Mouse (Mus musculus) right cerebral cortex, postnatal 4 days (tissue): Measurements from ENCODE around the gene Casz1.

Experiments used
- DNase-seq: peaks from one replicate; pipeline ENCODE4 v3.0.0-alpha.2; 2022

The Casz1 gene

DNA sequence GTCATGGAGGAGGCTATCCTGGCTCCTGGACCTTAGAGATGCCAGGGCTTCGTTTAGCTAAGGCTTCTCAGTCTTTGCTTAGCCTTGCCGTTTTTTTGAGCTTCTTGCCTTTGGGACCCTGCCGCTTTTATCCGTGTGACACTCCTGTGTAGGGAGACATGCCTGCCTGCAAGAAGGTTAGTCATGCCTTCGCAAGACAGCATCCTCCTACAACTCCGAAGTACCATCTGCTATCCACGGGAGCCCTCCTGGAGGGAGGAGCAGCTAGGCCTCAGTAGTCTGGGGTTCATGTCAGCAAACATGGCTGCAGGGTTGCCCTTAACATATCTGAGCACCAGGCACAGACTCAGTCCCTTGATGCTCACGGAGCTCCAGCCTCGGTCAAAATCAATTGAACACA is 43.4 kb downstream of the Casz1 start:
- DNase-seq = no peak

DNA sequence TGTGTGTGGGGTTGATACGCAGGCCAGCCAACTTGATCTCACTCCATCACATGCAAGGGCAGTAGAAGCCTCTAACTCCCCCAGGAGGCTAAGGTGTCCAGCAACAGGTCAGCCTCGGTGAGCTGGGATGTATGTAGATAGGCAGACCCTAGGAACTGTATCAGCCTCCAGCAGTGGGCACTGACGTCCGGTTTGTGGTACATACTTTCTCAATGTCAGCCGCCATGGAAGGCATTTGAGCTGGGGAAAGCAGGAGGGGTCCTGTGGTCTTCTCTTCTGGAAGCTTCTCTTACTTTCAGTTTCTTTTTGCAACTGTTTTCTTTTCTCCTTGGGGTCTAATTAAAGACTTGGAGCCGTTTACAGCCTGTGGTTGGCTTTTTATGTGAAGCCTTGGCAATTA is 45.2 kb downstream of the Casz1 start:
- no peak for DNase-seq

DNA sequence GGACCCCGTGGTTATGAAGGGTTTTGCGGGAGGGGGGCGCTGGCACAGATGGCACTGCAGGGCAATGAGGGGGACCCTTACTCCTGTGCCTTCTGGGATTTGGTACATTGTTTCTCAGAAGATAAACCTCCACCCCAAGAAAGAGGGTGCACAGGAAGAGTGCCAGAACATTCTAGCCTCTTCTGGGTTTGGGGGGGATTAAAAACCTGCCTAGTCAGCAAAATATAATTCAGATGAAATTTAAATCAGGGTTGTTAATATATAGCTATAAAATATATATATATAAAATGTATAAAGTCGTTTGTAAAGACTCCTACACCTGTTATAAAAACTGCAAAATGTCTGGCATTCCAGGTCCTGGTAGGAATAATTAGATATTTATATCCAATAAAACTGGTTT is 48.8 kb downstream of the Casz1 start:
- DNase-seq = no peak

DNA sequence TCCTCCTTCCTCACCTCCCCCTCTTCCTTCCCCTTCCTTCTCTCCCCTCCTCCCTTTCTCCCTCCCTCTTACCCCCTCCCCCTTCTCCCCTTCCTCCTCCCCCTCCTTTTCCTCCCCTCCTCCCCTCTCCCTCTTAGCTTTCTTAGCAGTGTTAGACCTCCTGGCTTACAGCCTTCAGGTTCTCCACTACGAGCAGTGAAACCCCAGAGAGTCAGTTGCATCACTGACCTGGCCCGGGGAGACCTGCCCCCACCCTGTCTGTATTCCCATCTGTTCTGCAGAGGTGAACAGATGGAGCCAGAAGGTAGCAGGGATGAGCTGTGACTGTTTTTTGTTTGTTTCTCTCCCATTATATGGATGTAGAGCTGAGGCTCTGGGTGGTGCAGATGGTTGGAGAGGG is 49.9 kb downstream of the Casz1 start:
- no peak for DNase-seq

DNA sequence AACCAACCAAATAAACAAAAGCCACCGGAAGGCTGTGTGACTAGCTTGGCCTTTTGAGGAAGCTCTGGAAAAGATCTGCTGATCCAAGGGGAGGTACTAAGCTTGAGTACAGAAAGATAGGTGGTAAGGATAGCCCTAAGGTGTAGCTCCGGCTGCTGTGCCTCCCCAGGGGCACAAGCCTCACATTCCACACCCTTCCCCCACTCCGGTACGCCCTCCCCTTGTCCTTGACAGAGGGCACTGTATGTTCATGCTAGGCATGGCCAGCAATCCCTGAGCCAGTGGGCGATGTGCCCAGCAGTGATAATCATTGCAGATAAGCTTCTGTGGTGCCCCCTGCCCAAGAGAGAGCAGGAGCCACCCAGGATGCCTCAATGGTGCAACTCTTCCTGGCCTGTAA is 51.3 kb downstream of the Casz1 start:
- DNase-seq = peak; percentile 23

DNA sequence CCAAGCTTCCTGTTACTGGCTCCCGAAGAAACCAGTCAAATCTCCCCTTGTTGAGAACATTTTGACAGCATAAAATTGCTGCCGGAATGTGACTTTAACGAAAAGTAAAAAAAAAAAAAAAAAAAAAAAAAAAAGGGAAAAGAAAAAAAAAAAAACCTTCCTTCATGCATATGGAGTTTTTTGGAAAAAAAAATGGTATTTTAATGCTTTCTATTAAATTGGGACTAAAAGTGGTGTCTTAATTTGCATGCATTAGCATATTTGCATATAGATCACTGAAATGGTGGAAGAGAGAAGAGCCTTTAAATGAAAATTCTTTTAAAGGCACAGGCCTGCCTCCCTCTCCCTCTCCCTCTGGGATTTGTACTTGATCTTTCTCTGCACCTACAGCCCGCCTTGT is 52.0 kb downstream of the Casz1 start:
- no peak for DNase-seq

DNA sequence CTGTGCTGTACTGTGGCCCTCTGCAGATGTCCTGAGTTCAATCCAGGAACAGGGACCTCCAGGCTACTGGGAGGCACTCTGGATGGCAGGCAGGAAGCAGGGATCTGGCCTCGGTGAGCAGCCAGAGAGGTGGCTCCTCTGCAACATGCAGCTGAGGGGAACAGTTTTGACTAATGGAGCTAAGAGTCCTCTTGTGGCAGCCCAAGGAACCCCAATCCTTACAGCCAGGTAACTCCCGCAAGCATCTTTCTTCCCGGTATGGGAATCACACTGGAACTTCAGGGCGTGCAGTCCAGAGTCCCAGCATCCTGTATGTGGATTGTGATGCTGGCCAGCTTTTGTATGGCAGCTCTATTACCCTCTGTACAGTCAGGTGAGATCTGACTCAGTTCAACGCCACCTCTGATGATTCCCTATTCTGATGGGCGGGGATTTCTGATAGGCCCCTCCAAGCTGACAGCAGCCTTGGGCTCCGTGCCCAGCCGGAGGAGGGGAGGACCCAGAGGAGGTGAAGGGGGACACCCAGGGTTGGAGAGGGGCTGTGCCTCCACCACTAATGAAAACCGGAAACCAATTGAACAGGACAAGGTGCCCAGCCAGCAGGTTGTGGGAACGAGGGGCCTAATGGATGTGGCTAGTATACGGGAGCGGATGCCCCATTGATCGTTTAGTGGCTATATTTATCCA is 53.3 kb downstream of the Casz1 start:
- DNase-seq = no peak

DNA sequence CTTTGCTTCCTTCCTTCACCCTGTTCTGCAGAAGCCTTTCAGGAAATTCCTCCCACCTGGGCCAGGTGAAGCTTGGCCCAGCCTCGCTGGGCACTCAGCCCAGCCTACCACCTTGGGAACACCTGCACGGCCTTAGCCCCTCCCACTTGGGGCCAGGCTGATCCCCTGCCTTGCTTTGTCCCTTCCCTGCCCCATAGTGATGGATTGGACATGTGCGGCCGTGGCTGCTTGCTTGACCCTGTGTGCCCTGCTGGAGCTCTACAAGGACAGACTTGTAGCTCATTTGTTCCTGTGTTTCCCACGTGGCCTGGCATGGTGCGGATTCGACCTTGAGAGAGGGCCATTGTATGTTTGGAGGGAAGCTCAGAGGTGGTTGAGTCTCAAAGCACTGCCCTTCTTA is 54.0 kb downstream of the Casz1 start:
- no peak for DNase-seq

DNA sequence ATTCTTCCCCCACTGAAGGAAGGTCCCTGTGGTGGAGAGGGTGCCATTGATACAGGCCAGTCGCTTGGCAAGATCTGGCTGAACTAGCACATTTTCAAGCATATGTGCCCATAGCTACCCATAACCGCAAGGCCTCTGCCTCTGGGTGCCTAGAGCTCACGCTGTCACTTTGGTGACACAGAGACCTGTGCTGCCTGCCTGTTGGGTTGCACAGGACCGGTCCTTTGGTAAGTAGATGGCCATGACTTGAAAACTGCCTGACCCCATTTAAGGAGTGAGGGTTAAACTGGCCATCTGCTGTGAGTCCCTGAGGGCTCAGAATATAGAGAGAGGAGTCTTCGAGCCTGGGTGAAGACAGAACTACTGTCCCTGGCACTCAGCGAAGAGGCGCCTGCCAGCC is 55.2 kb downstream of the Casz1 start:
- no peak for DNase-seq

DNA sequence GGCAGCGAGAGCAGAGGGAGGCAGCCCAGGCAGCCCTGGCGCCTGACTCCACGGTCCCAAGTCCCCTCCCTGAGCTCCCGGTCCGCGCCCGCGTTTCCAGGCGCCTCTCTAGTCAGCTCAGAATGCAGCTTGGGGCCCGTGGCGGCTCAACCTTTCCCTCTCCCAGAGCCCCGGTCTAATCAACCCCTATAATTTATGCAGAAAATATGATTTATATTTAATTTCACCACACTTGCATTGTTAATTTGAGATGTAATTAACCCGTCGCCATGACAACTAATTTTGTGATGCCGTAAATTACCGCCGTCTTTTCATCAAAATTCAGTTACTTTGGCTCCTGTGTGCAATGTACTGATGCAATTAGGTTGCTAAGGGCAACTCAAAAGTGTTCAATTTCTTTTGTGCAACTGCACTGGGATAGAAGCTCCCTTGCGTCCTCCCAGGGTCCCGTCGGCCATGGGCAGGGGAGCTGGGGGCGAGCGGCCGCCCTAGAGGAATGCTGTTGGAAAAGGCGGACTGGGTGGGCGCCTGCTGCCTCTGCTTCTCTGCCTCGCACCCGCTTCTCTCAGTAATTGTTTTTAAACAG is 55.8 kb downstream of the Casz1 start:
- DNase-seq = peak; percentile 50

DNA sequence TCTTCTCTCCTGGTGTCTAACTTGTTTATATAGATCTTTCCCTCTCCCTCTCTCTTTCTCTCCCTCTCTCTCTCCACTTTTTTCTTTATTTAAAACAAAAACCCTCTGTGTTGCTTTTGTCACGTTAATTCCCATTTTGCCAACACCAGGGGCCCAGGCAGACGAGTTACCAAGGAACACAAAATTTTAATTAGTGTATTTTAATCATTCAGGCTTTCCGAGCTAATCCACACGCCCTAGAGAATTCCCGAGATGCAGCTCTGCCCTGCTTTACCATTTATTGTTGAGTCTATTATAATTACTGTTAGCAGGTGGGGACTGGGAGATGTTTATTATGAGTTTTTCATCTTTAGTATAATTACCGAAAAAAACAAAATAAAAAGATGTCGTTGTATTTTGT is 56.4 kb downstream of the Casz1 start:
- DNase-seq = no peak

DNA sequence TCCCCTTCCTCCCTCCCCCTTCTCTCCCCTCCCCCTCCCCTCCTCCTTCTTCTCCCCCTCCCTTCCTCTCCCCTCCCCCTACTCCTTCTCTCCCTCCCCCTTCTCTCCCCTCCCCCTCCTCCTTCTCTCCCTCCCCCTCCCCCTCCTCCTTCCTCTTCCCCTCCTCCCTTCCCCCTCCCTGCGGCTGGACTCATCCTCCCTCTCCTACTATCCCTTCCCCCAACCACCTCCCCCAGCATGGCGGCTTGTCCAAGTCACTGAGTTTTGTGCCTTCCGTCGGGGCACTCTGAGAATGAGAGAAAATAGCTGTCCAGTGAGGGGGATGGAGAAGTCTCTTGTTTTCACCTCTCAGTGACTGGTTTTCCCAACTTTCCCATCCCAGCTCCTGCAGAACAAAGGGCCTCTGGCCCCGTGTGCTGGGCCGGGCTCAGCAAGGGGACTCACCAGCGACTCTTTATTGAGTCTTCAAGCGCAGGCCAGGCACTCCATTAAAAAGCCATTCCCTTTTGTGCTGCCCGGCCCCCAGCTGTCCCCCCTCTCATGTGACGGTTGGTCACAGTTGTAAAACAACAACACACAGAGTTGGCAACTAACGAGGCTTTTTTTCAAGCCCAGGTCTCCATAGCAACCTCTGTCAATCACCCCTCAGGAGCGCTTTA is 62.7 kb downstream of the Casz1 start:
- DNase-seq = no peak

DNA sequence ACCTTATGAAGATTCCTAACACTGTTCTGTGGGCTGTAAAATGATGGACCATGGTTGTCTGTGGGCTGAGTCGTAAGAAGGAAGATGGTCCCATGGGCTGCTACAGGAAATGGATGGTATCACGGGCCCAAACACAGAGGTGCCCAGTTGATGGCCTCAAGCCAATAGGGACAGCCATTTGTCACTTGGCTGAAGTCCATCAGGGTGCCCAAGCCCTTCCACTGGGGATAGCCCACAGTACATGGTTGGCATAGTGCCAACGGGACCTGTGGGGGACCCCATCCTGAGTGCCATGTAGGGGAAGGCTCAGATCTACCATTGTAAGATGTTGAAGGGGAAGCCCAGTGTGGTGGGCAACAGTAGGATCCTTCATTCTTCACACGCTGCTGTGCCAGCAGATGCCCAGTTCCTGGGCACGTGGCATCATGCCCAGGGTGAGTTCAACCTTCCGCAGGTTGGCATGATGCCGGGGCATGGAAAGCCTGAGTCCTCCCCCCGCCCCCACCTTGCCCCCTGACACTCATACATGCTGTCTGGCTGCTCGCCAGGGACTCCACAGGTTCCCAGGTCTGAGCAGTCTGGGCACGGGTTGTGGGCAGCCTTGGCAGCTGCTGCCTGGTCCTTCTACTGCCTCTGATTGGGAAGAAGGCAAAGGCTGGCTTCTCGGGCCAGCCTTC is 63.6 kb downstream of the Casz1 start:
- DNase-seq = peak; percentile 73

DNA sequence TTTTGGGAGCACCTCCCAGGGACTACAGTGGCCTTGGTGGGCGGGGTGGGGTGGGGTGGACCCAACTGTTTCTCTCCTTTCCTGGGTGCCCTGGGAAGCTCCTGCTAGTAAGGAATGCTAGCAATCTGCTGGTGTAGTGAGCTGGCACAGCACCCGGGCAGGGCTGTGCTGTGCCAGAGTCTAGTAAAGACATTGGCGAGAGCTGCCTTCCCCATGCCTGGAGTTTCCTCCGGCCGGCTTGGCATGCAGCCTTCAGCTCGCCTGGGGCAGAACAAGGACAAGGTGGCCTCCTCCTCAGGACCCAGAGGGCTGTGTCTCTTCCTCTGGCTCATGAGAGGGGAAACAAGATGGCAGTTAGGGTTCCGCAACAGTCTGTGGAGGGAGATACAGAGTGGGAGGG is 65.3 kb downstream of the Casz1 start:
- peak; percentile 62 for DNase-seq

DNA sequence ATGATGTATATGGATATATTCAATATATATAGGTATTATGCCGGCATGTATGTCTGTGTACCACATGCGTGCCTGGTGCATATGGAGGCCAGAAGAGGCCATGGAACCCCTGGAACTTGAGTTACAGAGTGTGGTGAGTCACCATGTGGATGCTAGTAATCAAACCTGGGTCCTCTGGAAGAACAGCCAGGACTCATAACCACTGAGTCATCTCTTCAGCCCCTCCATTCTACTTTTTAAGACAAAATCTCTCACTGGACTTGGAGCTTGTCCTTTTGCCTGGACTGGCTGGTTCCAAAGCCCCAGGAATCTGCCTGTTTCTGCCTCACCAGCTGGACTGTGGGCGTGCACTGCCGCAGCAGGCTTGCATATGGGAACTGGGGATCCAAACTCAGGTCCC is 66.3 kb downstream of the Casz1 start:
- no peak for DNase-seq

DNA sequence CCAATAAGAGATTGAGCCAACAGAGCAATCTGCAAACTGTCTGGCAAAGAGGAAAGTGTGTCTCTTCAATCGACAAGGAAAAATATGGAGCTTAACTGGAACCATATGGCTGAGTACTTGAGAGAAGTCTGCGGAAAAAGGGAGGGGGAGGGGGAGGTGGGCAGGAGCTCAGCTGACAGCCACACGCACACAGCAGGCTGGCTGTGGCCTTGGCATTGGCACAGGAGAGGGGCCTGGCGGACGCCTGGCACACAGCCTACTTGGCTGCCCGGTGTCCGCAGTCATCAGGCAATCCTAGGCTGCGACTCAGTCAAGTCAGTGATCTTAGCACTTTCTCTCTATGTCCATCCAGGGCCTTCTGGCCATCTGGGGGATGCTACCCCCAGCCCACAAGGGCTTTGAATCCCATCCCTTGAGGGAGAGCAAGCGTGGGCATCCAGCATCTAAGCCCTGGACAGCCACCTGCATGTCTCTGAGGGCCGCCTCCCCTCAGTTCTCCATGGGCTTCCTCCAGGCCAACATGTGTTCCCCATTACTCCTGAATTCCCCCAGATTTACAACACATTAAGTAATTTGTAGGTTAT is 67.6 kb downstream of the Casz1 start:
- peak; percentile 61 for DNase-seq

DNA sequence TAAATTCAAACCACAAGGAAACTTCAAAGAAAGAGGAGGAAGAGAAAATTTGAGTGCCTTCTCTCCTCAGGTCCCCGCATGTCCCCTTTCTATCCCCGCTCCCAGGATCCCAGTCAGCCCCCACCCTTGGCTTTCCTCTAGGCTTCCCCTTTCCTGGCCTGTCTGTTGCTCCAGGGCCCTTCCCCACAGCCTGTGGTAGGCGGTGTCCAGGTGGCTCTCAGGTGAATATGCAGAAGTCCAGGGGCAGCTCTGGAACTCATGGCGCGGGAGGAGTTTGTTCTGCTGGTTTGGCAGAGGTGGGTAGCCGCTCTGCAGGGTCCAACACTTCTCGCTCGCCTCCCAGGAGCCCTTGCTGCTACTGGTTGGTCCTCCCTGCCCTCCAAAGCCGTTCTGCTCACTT is 68.1 kb downstream of the Casz1 start:
- no peak for DNase-seq

DNA sequence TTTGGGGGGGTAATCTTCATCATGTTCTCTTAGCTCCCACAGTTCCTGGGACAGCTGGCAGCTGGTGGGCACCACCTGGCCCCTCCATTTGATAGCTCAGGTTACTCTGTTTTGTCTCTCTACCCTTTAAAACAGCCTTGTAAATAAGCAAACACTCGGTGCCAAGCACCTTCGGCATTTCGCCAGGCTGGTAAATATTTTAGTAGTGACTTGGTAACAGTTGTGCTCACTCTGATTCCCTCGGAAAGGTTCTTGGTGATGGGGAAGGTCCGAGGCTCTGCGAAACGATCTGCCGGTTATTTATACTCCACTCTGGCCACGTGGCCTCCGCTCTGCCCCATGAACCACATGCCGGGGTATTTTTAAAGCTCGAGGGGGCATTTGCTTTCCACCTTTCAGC is 68.6 kb downstream of the Casz1 start:
- no peak for DNase-seq

DNA sequence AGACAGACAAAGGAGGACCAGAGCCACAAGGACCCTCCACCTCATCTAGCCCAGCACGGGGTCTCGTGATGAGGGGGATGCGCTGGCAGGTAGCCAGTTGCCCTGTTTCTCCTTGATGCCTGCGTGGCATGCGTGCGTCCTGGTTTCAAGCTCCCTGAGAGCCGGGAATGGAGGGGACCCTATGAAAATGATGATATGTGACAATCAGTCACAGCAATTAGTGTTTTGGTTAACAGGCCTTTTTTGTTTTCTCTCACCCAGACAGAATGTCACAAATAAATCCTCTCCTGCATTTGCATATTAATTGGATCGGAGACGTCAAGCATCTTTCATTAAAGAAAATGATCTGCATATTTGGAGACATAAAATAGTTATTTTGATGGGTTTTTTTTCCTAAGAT is 71.9 kb downstream of the Casz1 start:
- no peak for DNase-seq

DNA sequence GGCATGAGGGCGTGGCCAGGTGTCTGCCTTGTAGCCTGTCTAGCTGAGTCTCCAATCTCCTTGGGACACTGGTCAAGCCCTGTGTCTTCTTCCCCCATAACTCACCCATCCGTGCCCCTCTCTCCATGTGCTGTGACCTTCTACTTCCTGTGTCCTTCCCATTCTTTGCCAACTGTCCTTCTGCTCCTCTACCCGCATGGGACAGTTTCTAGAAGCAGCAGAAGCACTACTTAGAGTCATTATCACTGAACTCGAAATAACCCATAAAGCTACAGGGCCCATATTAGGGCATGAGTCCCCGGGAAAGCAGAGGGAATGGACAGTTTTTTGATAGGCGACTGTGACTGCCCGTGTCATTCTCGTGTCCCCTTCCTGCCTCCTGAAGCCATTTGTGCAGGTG is 72.6 kb downstream of the Casz1 start:
- DNase-seq = no peak

DNA sequence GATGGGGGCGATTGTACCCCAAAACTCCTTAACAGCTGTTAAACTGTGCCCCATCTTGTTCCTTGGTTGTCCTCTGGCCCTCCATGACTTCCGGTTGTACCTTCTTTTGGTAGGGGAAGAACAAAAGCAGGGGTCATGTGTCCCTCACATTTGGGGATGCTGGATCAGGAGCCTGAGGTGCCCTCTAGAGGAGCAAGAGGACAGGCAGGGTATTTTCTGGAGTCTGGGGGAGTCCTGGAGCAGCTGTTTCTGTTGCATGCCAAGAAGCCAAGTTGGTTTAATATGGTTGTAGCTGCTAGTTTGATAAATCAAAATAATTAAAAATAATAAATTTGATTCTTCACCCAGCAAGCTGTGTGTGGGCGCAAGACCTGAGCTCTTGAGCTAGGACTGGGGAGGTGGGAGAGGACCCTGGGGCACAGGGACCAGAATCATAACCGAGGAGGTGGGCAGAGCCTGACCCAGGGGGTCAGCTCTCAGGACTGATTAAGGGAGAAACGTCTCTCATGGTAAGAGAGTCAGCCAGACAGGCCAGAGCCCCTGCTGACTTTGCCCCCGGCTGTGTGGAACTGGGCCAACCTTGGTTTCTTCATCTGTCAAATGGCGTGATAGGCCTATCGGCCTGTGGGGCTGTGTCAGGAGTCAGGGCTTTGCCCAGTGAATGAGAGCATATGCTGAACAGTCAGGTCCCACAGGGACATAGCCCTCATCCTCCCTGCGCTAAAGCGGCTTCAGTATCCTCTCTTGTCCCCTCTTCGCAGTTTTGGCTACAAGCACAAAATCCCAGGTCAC is 74.2 kb downstream of the Casz1 start:
- no peak for DNase-seq

DNA sequence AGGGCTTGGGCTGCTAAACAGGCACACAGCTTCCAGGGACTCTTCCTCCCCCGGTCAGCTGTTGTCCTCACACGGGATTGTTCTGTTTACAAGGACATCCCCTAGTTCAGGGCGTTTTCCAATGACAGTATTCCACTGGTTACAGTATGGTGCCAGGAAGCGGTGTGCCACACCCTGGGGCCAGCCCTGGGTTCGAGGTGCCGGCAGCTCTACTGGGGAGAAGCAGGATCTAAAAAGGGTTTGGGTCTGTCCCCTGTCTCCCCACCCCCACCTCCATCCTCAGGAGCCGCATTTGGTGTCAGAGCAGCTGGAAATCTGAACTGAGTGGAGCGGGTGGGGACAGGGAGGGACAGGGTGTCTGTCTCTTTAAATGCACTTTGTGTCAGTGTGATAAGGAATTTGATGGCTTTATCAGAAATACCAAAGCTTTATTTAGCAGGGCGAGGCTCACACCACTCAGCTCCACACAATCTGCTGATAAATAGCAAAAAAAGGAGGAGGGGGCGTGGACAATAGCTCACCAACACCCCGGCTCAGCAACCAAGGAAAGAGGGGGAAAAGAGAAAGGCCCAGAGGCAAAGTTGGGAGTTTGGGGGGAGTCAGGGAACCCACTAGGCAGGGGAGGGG is 74.9 kb downstream of the Casz1 start:
- no peak for DNase-seq
